Mouse (Mus musculus) urinary bladder, postnatal 36 days (tissue): Measurements from ENCODE around the gene Atp1a2.
A peak's percentile ranks its signal among the peaks of the same experiment; 100 is the strongest.

Source experiments
- DNase-seq, 2 experiments: peaks; one replicate each; pipeline ENCODE4 v3.0.0; 2022; ENCODE audit warnings: low spot score in 2 of 2, mixed read lengths in 1 of 2

Atp1a2 gene

GRCm38 (mm10) chr1:172297611-172298537 lies at the start of gene Atp1a2:
TSS of gene Atp1a2 (minus strand) at chr1:172298064.
- DNase-seq = peak in 1 of 2 experiments; percentile 62

- no peak for DNase-seq
These were observed 49.5 kb upstream of the Atp1a2 start for GRCm38 (mm10) chr1:172347382-172347781.

GRCm38 (mm10) chr1:172346707-172347106 lies 48.8 kb upstream of the Atp1a2 start:
- no peak for DNase-seq

GRCm38 (mm10) chr1:172344820-172345219 lies 47.0 kb upstream of the Atp1a2 start:
- no peak for DNase-seq

GRCm38 (mm10) chr1:172343914-172344313 lies 46.0 kb upstream of the Atp1a2 start:
- no peak for DNase-seq

- DNase-seq = no peak
These were observed 44.9 kb upstream of the Atp1a2 start for GRCm38 (mm10) chr1:172342729-172343128.

GRCm38 (mm10) chr1:172341386-172341785 lies 43.5 kb upstream of the Atp1a2 start:
- no peak for DNase-seq

- DNase-seq = peak; percentile 56 to 67
These were observed 43.0 kb upstream of the Atp1a2 start, which contains the start of gene Kcnj10 for GRCm38 (mm10) chr1:172340729-172341321. TSS of gene Kcnj10 (plus strand) at chr1:172341210.

GRCm38 (mm10) chr1:172337411-172338185 lies 39.7 kb upstream of the Atp1a2 start:
- DNase-seq = no peak

- no peak for DNase-seq
These were observed 37.9 kb upstream of the Atp1a2 start for GRCm38 (mm10) chr1:172335804-172336203.

GRCm38 (mm10) chr1:172333512-172333911 lies 35.6 kb upstream of the Atp1a2 start:
- DNase-seq = no peak

GRCm38 (mm10) chr1:172332925-172333324 lies 35.1 kb upstream of the Atp1a2 start:
- no peak for DNase-seq

- no peak for DNase-seq
These were observed 33.6 kb upstream of the Atp1a2 start for GRCm38 (mm10) chr1:172331422-172331947.

GRCm38 (mm10) chr1:172329616-172330015 lies 31.8 kb upstream of the Atp1a2 start:
- no peak for DNase-seq

- DNase-seq = no peak
These were observed 31.3 kb upstream of the Atp1a2 start, which contains the start of gene Kcnj9 for GRCm38 (mm10) chr1:172329131-172329530. TSS of gene Kcnj9 (minus strand) at chr1:172329318.

GRCm38 (mm10) chr1:172328461-172328860 lies 30.6 kb upstream of the Atp1a2 start:
- no peak for DNase-seq

- no peak for DNase-seq
These were observed 30.2 kb upstream of the Atp1a2 start for GRCm38 (mm10) chr1:172328041-172328440.

- no peak for DNase-seq
These were observed 29.5 kb upstream of the Atp1a2 start for GRCm38 (mm10) chr1:172327206-172328001.

GRCm38 (mm10) chr1:172326684-172327083 lies 28.8 kb upstream of the Atp1a2 start:
- DNase-seq = no peak

GRCm38 (mm10) chr1:172325680-172326535 lies 28.0 kb upstream of the Atp1a2 start:
- peak in 1 of 2 experiments; percentile 73 for DNase-seq
